Mouse (Mus musculus) granulocyte monocyte progenitor cell, adult 5-6 weeks (primary cell): ENCODE measurements around the gene Il10. TPM values are rescaled to one million over a fixed set of nuclear protein-coding genes. Genes with fewer than 3 reads are reported as not detected.

Experiments
- ATAC-seq: replicated peaks from 2 replicates; pipeline ENCODE4 v1.8.0; 2016; ENCODE audit warnings: mild to moderate bottlenecking, moderate TSS enrichment, inconsistent platforms; ENCODE audit not compliant: poor library complexity, severe bottlenecking
- total RNA-seq, 2 experiments: library from RNA; stranded (forward) in 1 of 2; stranded (reverse) in 1 of 2; fragments of 200-712, 200-1000 nt in 1 of 2; fragments of >200 nt in 1 of 2; fragmentation: Nextera tagmentation in 1 of 2; gene quantifications; 2 replicates each; pipeline ENCODE4 v1.2.3; 2014 to 2017

Gene Il10
- total RNA-seq, 2 experiments from 2014 or later: not detected

DNA sequence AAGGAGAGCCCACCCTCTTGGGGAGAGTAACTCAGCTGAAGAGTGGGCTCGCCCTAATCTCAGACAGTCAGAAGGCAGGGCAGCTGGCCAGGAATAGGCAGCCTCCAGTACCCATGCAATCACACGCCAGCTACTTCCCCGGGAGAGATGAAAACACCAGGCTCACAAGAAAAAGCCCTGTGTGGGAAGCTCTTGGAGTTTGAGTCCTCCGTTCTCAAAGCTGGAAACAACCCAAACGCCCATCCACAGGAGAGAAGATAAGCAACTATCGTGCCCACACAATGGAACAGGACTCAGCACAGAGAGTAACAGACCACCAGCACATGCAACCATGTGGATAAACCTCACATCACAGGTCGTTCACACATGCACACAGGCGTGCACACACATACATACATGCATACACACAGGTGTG lies 54.9 kb downstream of the Il10 start:
- ATAC-seq: no peak

Other genes starting within 250 kb of the Il10 start
- not detected in 2 replicates for gene Fcamr, start 218.9 kb upstream of the Il10 start, total RNA-seq (2014; fragmentation: Nextera tagmentation)
- not detected in 2 replicates for gene Fcamr, start 218.9 kb upstream of the Il10 start, total RNA-seq (2017)
- not detected in 2 replicates for gene Pigr, start 193.2 kb upstream of the Il10 start, total RNA-seq (2014; fragmentation: Nextera tagmentation)
- not detected in 2 replicates for gene Pigr, start 193.2 kb upstream of the Il10 start, total RNA-seq (2017)
- not detected in 2 replicates for gene Fcmr, start 154.2 kb upstream of the Il10 start, total RNA-seq (2014; fragmentation: Nextera tagmentation)
- gene Fcmr, start 154.2 kb upstream of the Il10 start, total RNA-seq (2017): not detected in 2 replicates
- not detected in 2 replicates for gene Il24, start 132.4 kb upstream of the Il10 start, total RNA-seq (2014; fragmentation: Nextera tagmentation)
- not detected in 2 replicates for gene Il24, start 132.4 kb upstream of the Il10 start, total RNA-seq (2017)
- not detected in 2 replicates for gene Il20, start 108.4 kb upstream of the Il10 start, total RNA-seq (2014; fragmentation: Nextera tagmentation)
- gene Il20, start 108.4 kb upstream of the Il10 start, total RNA-seq (2017): not detected in 2 replicates
- not detected in 2 replicates for gene Il19, start 79.7 kb upstream of the Il10 start, total RNA-seq (2014; fragmentation: Nextera tagmentation)
- not detected in 2 replicates for gene Il19, start 79.7 kb upstream of the Il10 start, total RNA-seq (2017)
- gene Mapkapk2, start 78.0 kb downstream of the Il10 start, total RNA-seq (2014; fragmentation: Nextera tagmentation): 212 and 254 TPM in 2 replicates
- gene Mapkapk2, start 78.0 kb downstream of the Il10 start, total RNA-seq (2017): 209 and 233 TPM in 2 replicates
- 6.1 and 6.2 TPM in 2 replicates for gene Dyrk3, start 118.5 kb downstream of the Il10 start, total RNA-seq (2014; fragmentation: Nextera tagmentation)
- 4.1 and 6.3 TPM in 2 replicates for gene Dyrk3, start 118.5 kb downstream of the Il10 start, total RNA-seq (2017)
- gene Eif2d, start 133.3 kb downstream of the Il10 start, total RNA-seq (2014; fragmentation: Nextera tagmentation): 43.3 and 44.9 TPM in 2 replicates
- gene Eif2d, start 133.3 kb downstream of the Il10 start, total RNA-seq (2017): 17.1 and 25.6 TPM in 2 replicates
- 48.5 and 59.1 TPM in 2 replicates for gene Rassf5, start 225.4 kb downstream of the Il10 start, total RNA-seq (2014; fragmentation: Nextera tagmentation)
- 48.9 and 52.7 TPM in 2 replicates for gene Rassf5, start 225.4 kb downstream of the Il10 start, total RNA-seq (2017)